Mouse (Mus musculus): Measurements from ENCODE around the gene Srrm2. TPM values are rescaled to one million over a fixed set of nuclear protein-coding genes. Genes with fewer than 3 reads are reported as not detected.
A peak's percentile ranks its signal among the peaks of the same experiment; 100 is the strongest.

Gene Srrm2
- total RNA-seq, 1 experiment from 2014 or later: 188 TPM

GRCm38 (mm10) chr17:23801627-23802026 lies 11.3 kb downstream of the Srrm2 start:
- no peak for ATAC-seq (replicated peaks; ENCODE audit: insufficient number of reproducible peaks, low FRiP score, low TSS enrichment, poor library complexity, severe bottlenecking)

GRCm38 (mm10) chr17:23802746-23803365 lies 12.5 kb downstream of the Srrm2 start:
- ATAC-seq (replicated peaks; ENCODE audit: insufficient number of reproducible peaks, low FRiP score, low TSS enrichment, poor library complexity, severe bottlenecking): peak; percentile 97

GRCm38 (mm10) chr17:23803366-23804041 lies 13.2 kb downstream of the Srrm2 start:
- peak; percentile 24 for ATAC-seq (replicated peaks; ENCODE audit: insufficient number of reproducible peaks, low FRiP score, low TSS enrichment, poor library complexity, severe bottlenecking)

- no peak for ATAC-seq (replicated peaks; ENCODE audit: insufficient number of reproducible peaks, low FRiP score, low TSS enrichment, poor library complexity, severe bottlenecking)
Measured at GRCm38 (mm10) chr17:23804426-23805085, 14.2 kb downstream of the Srrm2 start.

GRCm38 (mm10) chr17:23806867-23807266 lies 16.5 kb downstream of the Srrm2 start:
- no peak for ATAC-seq (replicated peaks; ENCODE audit: insufficient number of reproducible peaks, low FRiP score, low TSS enrichment, poor library complexity, severe bottlenecking)

- no peak for ATAC-seq (replicated peaks; ENCODE audit: insufficient number of reproducible peaks, low FRiP score, low TSS enrichment, poor library complexity, severe bottlenecking)
Measured at GRCm38 (mm10) chr17:23807918-23808317, 17.6 kb downstream of the Srrm2 start.

- no peak for ATAC-seq (replicated peaks; ENCODE audit: insufficient number of reproducible peaks, low FRiP score, low TSS enrichment, poor library complexity, severe bottlenecking)
Measured at GRCm38 (mm10) chr17:23815641-23816040, 25.3 kb downstream of the Srrm2 start.

GRCm38 (mm10) chr17:23818579-23818978 lies 28.2 kb downstream of the Srrm2 start:
- ATAC-seq (replicated peaks; ENCODE audit: insufficient number of reproducible peaks, low FRiP score, low TSS enrichment, poor library complexity, severe bottlenecking): no peak

- ATAC-seq (replicated peaks; ENCODE audit: insufficient number of reproducible peaks, low FRiP score, low TSS enrichment, poor library complexity, severe bottlenecking): no peak
Measured at GRCm38 (mm10) chr17:23819235-23819634, 28.9 kb downstream of the Srrm2 start.

- no peak for ATAC-seq (replicated peaks; ENCODE audit: insufficient number of reproducible peaks, low FRiP score, low TSS enrichment, poor library complexity, severe bottlenecking)
Measured at GRCm38 (mm10) chr17:23820731-23821130, 30.4 kb downstream of the Srrm2 start.

- ATAC-seq (replicated peaks; ENCODE audit: insufficient number of reproducible peaks, low FRiP score, low TSS enrichment, poor library complexity, severe bottlenecking): no peak
Measured at GRCm38 (mm10) chr17:23822094-23822493, 31.8 kb downstream of the Srrm2 start.

- ATAC-seq (replicated peaks; ENCODE audit: insufficient number of reproducible peaks, low FRiP score, low TSS enrichment, poor library complexity, severe bottlenecking): no peak
Measured at GRCm38 (mm10) chr17:23823018-23823417, 32.7 kb downstream of the Srrm2 start.

GRCm38 (mm10) chr17:23823614-23824013 lies 33.3 kb downstream of the Srrm2 start:
- no peak for ATAC-seq (replicated peaks; ENCODE audit: insufficient number of reproducible peaks, low FRiP score, low TSS enrichment, poor library complexity, severe bottlenecking)

GRCm38 (mm10) chr17:23825591-23825990 lies 35.3 kb downstream of the Srrm2 start:
- no peak for ATAC-seq (replicated peaks; ENCODE audit: insufficient number of reproducible peaks, low FRiP score, low TSS enrichment, poor library complexity, severe bottlenecking)

GRCm38 (mm10) chr17:23828271-23829001 lies 38.1 kb downstream of the Srrm2 start:
- ATAC-seq (replicated peaks; ENCODE audit: insufficient number of reproducible peaks, low FRiP score, low TSS enrichment, poor library complexity, severe bottlenecking): peak; percentile 10; the same call in 1 of the 2 replicates

- peak; percentile 82 for ATAC-seq (replicated peaks; ENCODE audit: insufficient number of reproducible peaks, low FRiP score, low TSS enrichment, poor library complexity, severe bottlenecking)
Measured at GRCm38 (mm10) chr17:23829064-23829619, 38.8 kb downstream of the Srrm2 start, which contains the start of gene Elob. Gene Elob, minus strand, starts transcription at chr17:23829136.

- no peak for ATAC-seq (replicated peaks; ENCODE audit: insufficient number of reproducible peaks, low FRiP score, low TSS enrichment, poor library complexity, severe bottlenecking)
Measured at GRCm38 (mm10) chr17:23831201-23831600, 40.9 kb downstream of the Srrm2 start.

GRCm38 (mm10) chr17:23836006-23836575 lies 45.8 kb downstream of the Srrm2 start, which contains the start of gene Prss33:
Gene Prss33, minus strand, starts transcription at chr17:23836056.
- no peak for ATAC-seq (replicated peaks; ENCODE audit: insufficient number of reproducible peaks, low FRiP score, low TSS enrichment, poor library complexity, severe bottlenecking)

Measured in monocyte, adult 5-6 weeks (primary cell).